Comparison of ENCODE assay signal across 8 mouse cellular contexts in genomic region chr7:143783996-143784829, GRCm38 (mm10). TPM values are rescaled to one million over a fixed set of nuclear protein-coding genes. Genes with fewer than 3 reads are reported as not detected.
DNase-seq lines count a peak whose midpoint lies in the region; ATAC-seq and TF ChIP-seq lines count a peak whose summit lies in the region.

Mrgpre (minus strand) TSS chr7:143784500.

- peak within 1 kb of the TSS; percentile 75 for H3K4me2 ChIP-seq in forebrain, embryonic 12.5 days
- peak within 1 kb of the TSS; percentile 77 for H3K4me2 ChIP-seq in heart, embryonic 16.5 days (ENCODE audit: low read depth, low read length)
- peak within 1 kb of the TSS; percentile 65 for H3K4me2 ChIP-seq in liver, embryonic 11.5 days

- H3K9me3 ChIP-seq in forebrain, embryonic 12.5 days, result no peaks in the 10 kb centered on the region
- H3K9me3 ChIP-seq in heart, embryonic 16.5 days (replicated peaks; ENCODE audit: control insufficient read depth, low read length), result no peaks in the 10 kb centered on the region
- no peaks in the 10 kb centered on the region for H3K9me3 ChIP-seq in liver, embryonic 11.5 days (ENCODE audit: control insufficient read depth, low read length)

- no peaks in the 10 kb centered on the region for H3K36me3 ChIP-seq in forebrain, embryonic 12.5 days (replicated peaks)
- no peaks in the 10 kb centered on the region for H3K36me3 ChIP-seq in heart, embryonic 16.5 days (ENCODE audit: control insufficient read depth, insufficient read depth)
- H3K36me3 ChIP-seq in liver, embryonic 11.5 days (ENCODE audit: control insufficient read depth, insufficient read depth, low read length), result no peaks in the 10 kb centered on the region
- no peaks in the 10 kb centered on the region for H3K36me3 ChIP-seq in splenic B cell, adult 2 months (ENCODE audit: control insufficient read depth, insufficient read depth, low read length, poor library complexity, severe bottlenecking)

- H3K4me3 ChIP-seq in forebrain, embryonic 12.5 days (replicated peaks), result peak within 1 kb of the TSS; percentile 49
- H3K4me3 ChIP-seq in heart, embryonic 16.5 days (ENCODE audit: low read length), result peak within 1 kb of the TSS; percentile 58
- H3K4me3 ChIP-seq in liver, embryonic 11.5 days (ENCODE audit: low read depth, low read length), result peak within 1 kb of the TSS; percentile 39

- peaks cover 22% of the 10 kb centered on the region for H3K4me1 ChIP-seq in forebrain, embryonic 12.5 days
- H3K4me1 ChIP-seq in heart, embryonic 16.5 days (ENCODE audit: control insufficient read depth, insufficient read depth, low read length), result peaks cover 24% of the 10 kb centered on the region
- peaks cover 3% of the 10 kb centered on the region; the same call in 1 of the 2 replicates for H3K4me1 ChIP-seq in liver, embryonic 11.5 days (replicated peaks; ENCODE audit: control insufficient read depth, insufficient read depth, low read length)

- H3K27me3 ChIP-seq in forebrain, embryonic 12.5 days, result 0 out of 2 replicates have a peak, but pooled peaks cover 10% of the 10 kb centered on the region
- H3K27me3 ChIP-seq in heart, embryonic 16.5 days (ENCODE audit: control insufficient read depth, insufficient read depth, low read length), result no peaks in the 10 kb centered on the region; the same call in 1 of the 2 replicates
- peaks cover 9% of the 10 kb centered on the region for H3K27me3 ChIP-seq in liver, embryonic 11.5 days (replicated peaks; ENCODE audit: control insufficient read depth, insufficient read depth, low read length)
- H3K27me3 ChIP-seq in splenic B cell, adult 2 months (ENCODE audit: control insufficient read depth, insufficient read depth, low read length, poor library complexity, severe bottlenecking), result no peaks in the 10 kb centered on the region

- peak; percentile 67 to 70 for DNase-seq in B cell, adult 2 months
- peak; percentile 86 for DNase-seq in brain, embryonic 14.5 days (ENCODE audit: low read depth)
- peak; percentile 90 for DNase-seq in kidney, postnatal 14 days
- peak; percentile 59 for DNase-seq in liver, embryonic 11.5 days (ENCODE audit: low spot score)
- peak; percentile 16 to 48 for DNase-seq in natural killer cell, adult 2 months (ENCODE audit: low spot score in 2 of 2)
- DNase-seq in splenic B cell, adult 2 months (ENCODE audit: low read depth, low spot score), result peak; percentile 69

- peak; percentile 90 for ATAC-seq in forebrain, embryonic 12.5 days (ENCODE audit: low FRiP score)
- peak; percentile 80 for ATAC-seq in heart, embryonic 16.5 days (replicated peaks; ENCODE audit: extremely low read depth, insufficient read depth, low FRiP score)
- peak; percentile 61 for ATAC-seq in liver, embryonic 11.5 days (replicated peaks; ENCODE audit: low FRiP score)

- H3K9ac ChIP-seq in forebrain, embryonic 12.5 days, result peak within 1 kb of the TSS; percentile 61
- H3K9ac ChIP-seq in heart, embryonic 16.5 days (ENCODE audit: low read length), result peak within 1 kb of the TSS; percentile 71
- peak within 1 kb of the TSS; percentile 25; the same call in 1 of the 2 replicates for H3K9ac ChIP-seq in liver, embryonic 11.5 days (ENCODE audit: low read depth, low read length)

- peak within 1 kb of the TSS; percentile 69 for H3K27ac ChIP-seq in forebrain, embryonic 12.5 days
- H3K27ac ChIP-seq in heart, embryonic 16.5 days (ENCODE audit: low read length), result peak within 1 kb of the TSS; percentile 81
- H3K27ac ChIP-seq in liver, embryonic 11.5 days (ENCODE audit: low read depth, low read length), result no peak within 1 kb of the TSS; the same call in 1 of the 2 replicates

- peak; percentile 27; the same call in 1 of the 2 replicates for TF ChIP-seq POLR2A in brain, embryonic 14.5 days (IDR thresholded peaks at IDR 0.05; ENCODE audit: borderline replicate concordance, extremely low read depth, insufficient read depth, insufficient read length, poor library complexity, severe bottlenecking)

- no peak for TF ChIP-seq CTCF in brain, embryonic 14.5 days (IDR thresholded peaks at IDR 0.05; ENCODE audit: borderline replicate concordance, extremely low read depth, insufficient read depth, insufficient read length)

- 2% methylated on average over 21 of the region's 21 CpGs for WGBS in forebrain, embryonic 12.5 days
- under 1% methylated on average over 20 of the region's 21 CpGs for WGBS in heart, embryonic 16.5 days
- WGBS in liver, embryonic 11.5 days, result 5% methylated on average over 21 of the region's 21 CpGs

RNA-seq across cellular contexts. Expression of gene Mrgpre, which starts in this region (rescaled TPM):
- 6.4 and 10.5 TPM in 2 replicates for polyA plus RNA-seq in brain, embryonic 14.5 days (2012; rRNA removed)
- 2.7 and 3.2 TPM in 2 replicates for polyA plus RNA-seq in forebrain, embryonic 12.5 days (2016; fragmentation: Nextera tagmentation; extraction: Ambion mirVana)
- 1.7 and 2.2 TPM in 2 replicates for polyA plus RNA-seq in heart, embryonic 16.5 days (2015; fragmentation: Nextera tagmentation; extraction: Ambion mirVana)
- 0.59 and 0.86 TPM in 2 replicates for polyA plus RNA-seq in liver, embryonic 11.5 days (2014; fragmentation: Nextera tagmentation; extraction: Ambion mirVana)

Comparison
In these comparisons a context has a peak if more than half of its experiments do, and no peak if none do; other contexts are left out.
1. Peak in DNase-seq, ATAC-seq, H3K4me3 ChIP-seq, H3K9ac ChIP-seq and H3K4me2 ChIP-seq in liver, embryonic 11.5 days; RNA of the gene not detected or under 1 TPM.
2. DNase-seq: peak in every context shown above with its lines; median percentile 90 in kidney, postnatal 14 days; 86 in brain, embryonic 14.5 days; 69 in splenic B cell, adult 2 months; 68 in B cell, adult 2 months; 59 in liver, embryonic 11.5 days; 32 in natural killer cell, adult 2 months.